In the genomic region with DNA sequence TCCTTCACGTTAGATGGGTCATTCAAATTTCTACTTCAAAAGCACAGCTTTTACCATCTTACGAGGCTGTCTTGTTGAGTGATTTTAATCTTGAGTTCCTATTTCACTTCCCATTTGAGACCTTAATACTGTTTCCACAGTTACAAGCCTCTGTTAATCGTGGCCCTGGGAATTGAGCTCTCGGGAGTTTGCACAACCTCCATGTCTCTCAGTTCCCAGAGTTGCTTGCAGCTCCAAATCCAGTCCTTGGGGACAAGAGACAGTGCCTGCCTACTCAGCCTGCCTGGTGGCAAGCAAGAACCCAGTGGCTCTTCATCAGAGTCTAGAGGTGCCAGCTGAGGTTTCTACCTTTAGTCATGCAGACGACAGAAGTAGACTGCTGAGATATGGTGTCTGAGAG, we compare ENCODE assay signal across 26 mouse cellular contexts. TPM values are rescaled to one million over a fixed set of nuclear protein-coding genes. Genes with fewer than 3 reads are reported as not detected.
"Had no signal": no experiment of that assay in that cellular context is flagged by ENCODE, and none has a peak within 500 bp of the region (broad histone marks: within the 10 kb centered on the region; RNA-seq: fewer than 3 reads in every experiment).

No protein-coding gene starts in this region.

- H3K4me2 ChIP-seq: kidney, embryonic 15.5 days; limb, embryonic 12.5 days; limb, embryonic 15.5 days; liver, embryonic 11.5 days; lung, embryonic 14.5 days; midbrain, embryonic 12.5 days; midbrain, embryonic 15.5 days; neural tube, embryonic 13.5 days had no signal

- DNase-seq: kidney, postnatal 10 days; kidney, postnatal 36 days; left cerebral cortex, postnatal 4 days; liver, postnatal 0 days; lung, embryonic 14.5 days; thymus, adult 18-20 months; thymus, postnatal 36 days had no signal

- H3K27ac ChIP-seq: kidney, embryonic 15.5 days; limb, embryonic 12.5 days; limb, embryonic 15.5 days; liver, embryonic 14.5 days; macrophage; midbrain, embryonic 12.5 days; midbrain, embryonic 15.5 days; neural tube, embryonic 13.5 days had no signal

- H3K4me3 ChIP-seq: kidney, embryonic 15.5 days; limb, embryonic 12.5 days; limb, embryonic 15.5 days; midbrain, embryonic 12.5 days; midbrain, embryonic 15.5 days; myocyte; neural tube, embryonic 13.5 days had no signal

- H3K9me3 ChIP-seq: kidney, embryonic 15.5 days; limb, embryonic 15.5 days; midbrain, embryonic 12.5 days; midbrain, embryonic 15.5 days; neural tube, embryonic 13.5 days had no signal

- H3K9ac ChIP-seq: kidney, embryonic 15.5 days; limb, embryonic 12.5 days; limb, embryonic 15.5 days; liver, embryonic 14.5 days; liver, postnatal 0 days; lung, embryonic 14.5 days; midbrain, embryonic 12.5 days; midbrain, embryonic 15.5 days; neural tube, embryonic 13.5 days had no signal

- H3K4me1 ChIP-seq: kidney, embryonic 15.5 days; limb, embryonic 12.5 days; limb, embryonic 15.5 days; midbrain, embryonic 12.5 days; midbrain, embryonic 15.5 days; neural tube, embryonic 13.5 days had no signal

- ATAC-seq: liver, postnatal 0 days; lung, postnatal 0 days; midbrain, embryonic 15.5 days had no signal

- H3K36me3 ChIP-seq: kidney, embryonic 15.5 days; limb, embryonic 12.5 days; limb, embryonic 15.5 days; midbrain, embryonic 12.5 days; midbrain, embryonic 15.5 days; neural tube, embryonic 13.5 days had no signal

- H3K27me3 ChIP-seq: kidney, embryonic 15.5 days; limb, embryonic 12.5 days; limb, embryonic 15.5 days; midbrain, embryonic 12.5 days; midbrain, embryonic 15.5 days; neural tube, embryonic 13.5 days had no signal

RNA-seq across cellular contexts. Expression of gene 4933416C03Rik, which starts 41.0 kb away (rescaled TPM):
- total RNA-seq: layer of hippocampus, adult 8-10 months; layer of hippocampus, postnatal 14 days; left cerebral cortex, adult 8-10 months; left cerebral cortex, postnatal 14 days; left cerebral cortex, postnatal 4 days; megakaryocyte-erythroid progenitor cell, adult 5-6 weeks had no signal
- polyA plus RNA-seq: kidney, embryonic 15.5 days; limb, embryonic 12.5 days; limb, embryonic 15.5 days; liver, embryonic 11.5 days; liver, embryonic 14.5 days; liver, postnatal 0 days; lung, embryonic 14.5 days; lung, postnatal 0 days; macrophage; midbrain, embryonic 12.5 days; myocyte; small intestine, adult 2 months; spleen, adult 2 months; stomach, embryonic 16.5 days had no signal
